Mouse (Mus musculus) MEL (cell line): ENCODE results near the gene 2810459M11Rik.

Experiments
- CTCF ChIP-seq, 3 experiments: IDR thresholded peaks in 2 of 3; conservative IDR thresholded peaks in 1 of 3; 2 replicates each; pipeline ENCODE4 v1.5.1; 2011 to 2012; ENCODE audit warnings: low read length in 3 of 3, low read depth in 2 of 3, mild to moderate bottlenecking in 2 of 3, improper control_type of control experiment in 1 of 3, inconsistent platforms in 1 of 3, mixed read lengths in 1 of 3, moderate library complexity in 1 of 3; ENCODE audit not compliant: control insufficient read depth in 1 of 3, insufficient read depth in 1 of 3, poor library complexity in 1 of 3, severe bottlenecking in 1 of 3
- ELF1 ChIP-seq: IDR thresholded peaks from 2 replicates; pipeline ENCODE4 v1.6.1; 2014; ENCODE audit warnings: low read depth, mild to moderate bottlenecking, inconsistent platforms, low read length, improper control_type of control experiment, moderate library complexity
- ETS1 ChIP-seq: IDR thresholded peaks from 2 replicates; pipeline ENCODE4 v1.6.1; 2012; ENCODE audit warnings: low read depth, mild to moderate bottlenecking, inconsistent platforms, low read length, improper control_type of control experiment, moderate library complexity
- MEF2A ChIP-seq: IDR thresholded peaks from 2 replicates; pipeline ENCODE4 v1.6.1; 2014; ENCODE audit warnings: low read depth, mild to moderate bottlenecking, inconsistent platforms, low read length, improper control_type of control experiment; ENCODE audit not compliant: poor library complexity, insufficient replicate concordance, severe bottlenecking; ENCODE audit errors: extremely low read depth
- MYB ChIP-seq: IDR thresholded peaks from 2 replicates; pipeline ENCODE4 v1.6.1; 2011; ENCODE audit warnings: mild to moderate bottlenecking, low read depth, low read length, improper control_type of control experiment
- NELFE ChIP-seq: IDR thresholded peaks from 2 replicates; pipeline ENCODE4 v1.6.1; 2011; ENCODE audit warnings: low read depth, low read length, improper control_type of control experiment
- POLR2A ChIP-seq, 2 experiments: IDR thresholded peaks; 2 replicates each; pipeline ENCODE4 v1.6.1; 2011 to 2012; ENCODE audit warnings: low read length in 2 of 2, mild to moderate bottlenecking in 2 of 2, control low read depth in 1 of 2, improper control_type of control experiment in 1 of 2, low read depth in 1 of 2, moderate library complexity in 1 of 2; ENCODE audit not compliant: control insufficient read depth in 1 of 2, insufficient read depth in 1 of 2, poor library complexity in 1 of 2
- POLR2AphosphoS2 ChIP-seq: IDR thresholded peaks from 2 replicates; pipeline ENCODE4 v1.6.1; 2011; ENCODE audit warnings: low read length, improper control_type of control experiment
- POLR2AphosphoS5 ChIP-seq: IDR thresholded peaks from 2 replicates; pipeline ENCODE4 v1.6.1; 2012; ENCODE audit warnings: low read depth, borderline replicate concordance, mild to moderate bottlenecking, inconsistent platforms, low read length, moderate library complexity, mixed read lengths
- USF1 ChIP-seq: IDR thresholded peaks from 2 replicates; pipeline ENCODE4 v1.6.1; 2014; ENCODE audit warnings: low read depth, mild to moderate bottlenecking, inconsistent platforms, low read length, improper control_type of control experiment, moderate library complexity
- ZNF384 ChIP-seq: IDR thresholded peaks from 2 replicates; pipeline ENCODE4 v1.6.1; 2012; ENCODE audit warnings: low read depth, mild to moderate bottlenecking, inconsistent platforms, low read length, improper control_type of control experiment

- TF ChIP-seq USF1, result no peak
- TF ChIP-seq NELFE, result no peak
- TF ChIP-seq MEF2A, result no peak
- TF ChIP-seq POLR2A (IDR thresholded peaks at IDR 0.05; ENCODE audit: control insufficient read depth in 1 of 2, insufficient read depth in 1 of 2, low read depth in 1 of 2, low read length in 2 of 2, poor library complexity in 1 of 2), result no peak
- TF ChIP-seq CTCF (IDR thresholded peaks at IDR 0.05 in 2 of 3, conservative IDR thresholded peaks at IDR 0.05 in 1 of 3; ENCODE audit: control insufficient read depth in 1 of 3, insufficient read depth in 1 of 3, low read depth in 2 of 3, low read length in 3 of 3, poor library complexity in 1 of 3, severe bottlenecking in 1 of 3), result no peak
- no peak for TF ChIP-seq POLR2AphosphoS2
- no peak for TF ChIP-seq POLR2AphosphoS5
- TF ChIP-seq ZNF384, result no peak
- no peak for TF ChIP-seq ELF1
- TF ChIP-seq MYB, result no peak
- TF ChIP-seq ETS1, result no peak
Observed at GRCm38 (mm10) chr1:86048744-86049143, 3.1 kb downstream of the 2810459M11Rik start.
